Mouse (Mus musculus) c-Kit-negative CD71-positive TER-119-positive erythroid progenitor cells, embryonic 14.5 days (primary cell): ENCODE results near the gene Jmjd1c.

ENCODE experiments used
- DNase-seq: peaks from one replicate; pipeline ENCODE4 v3.0.0-alpha.2; 2013; ENCODE audit warnings: low read depth, low spot score

Jmjd1c gene

GRCm38 (mm10) chr10:67126859-67127758, 31.2 kb downstream of the Jmjd1c start:
- no peak for DNase-seq

DNA sequence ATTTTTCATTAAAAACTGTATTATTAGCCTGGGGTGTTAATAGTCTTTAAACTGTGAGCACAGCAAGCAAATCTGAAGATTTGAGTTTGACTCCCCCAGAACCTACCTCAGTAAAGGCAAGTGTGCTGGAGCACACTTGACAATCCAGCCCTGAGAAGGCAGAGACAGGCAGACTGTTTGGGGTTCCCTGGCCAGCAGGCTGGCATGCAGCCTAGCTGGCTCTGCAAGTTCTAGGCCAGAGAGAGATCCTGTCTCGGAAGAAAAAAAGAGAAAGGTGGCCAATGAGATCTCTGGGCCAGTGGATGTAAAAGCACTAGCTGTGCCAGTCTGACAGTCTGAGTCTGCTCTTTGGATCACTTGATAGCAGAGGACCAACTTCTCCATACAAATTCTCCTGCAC, 33.6 kb downstream of the Jmjd1c start:
- no peak for DNase-seq

GRCm38 (mm10) chr10:67131709-67132108, 35.8 kb downstream of the Jmjd1c start:
- DNase-seq, result no peak

DNA sequence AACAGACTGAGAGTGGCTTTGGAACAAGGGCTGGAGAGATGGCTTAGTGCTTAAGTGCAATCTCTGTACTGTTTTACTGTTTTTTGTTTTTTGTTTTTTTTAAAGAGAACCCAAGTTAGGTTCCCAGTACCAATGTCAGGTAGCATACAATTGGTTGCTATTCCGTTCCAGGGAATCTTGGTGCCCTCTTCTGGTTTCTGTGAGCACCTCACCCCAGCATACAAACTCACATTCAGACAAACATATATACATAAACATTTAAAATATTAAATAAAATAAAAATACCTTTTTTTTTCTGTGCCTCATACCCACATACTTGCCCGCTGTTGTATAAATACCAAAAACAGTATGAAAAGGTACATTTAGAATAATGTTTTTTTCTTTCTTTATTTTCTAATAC, 38.4 kb downstream of the Jmjd1c start:
- no peak for DNase-seq

- DNase-seq, result no peak
Observed at GRCm38 (mm10) chr10:67137437-67137836, 41.5 kb downstream of the Jmjd1c start.

- no peak for DNase-seq
Observed at GRCm38 (mm10) chr10:67143661-67144060, 47.7 kb downstream of the Jmjd1c start.

DNA sequence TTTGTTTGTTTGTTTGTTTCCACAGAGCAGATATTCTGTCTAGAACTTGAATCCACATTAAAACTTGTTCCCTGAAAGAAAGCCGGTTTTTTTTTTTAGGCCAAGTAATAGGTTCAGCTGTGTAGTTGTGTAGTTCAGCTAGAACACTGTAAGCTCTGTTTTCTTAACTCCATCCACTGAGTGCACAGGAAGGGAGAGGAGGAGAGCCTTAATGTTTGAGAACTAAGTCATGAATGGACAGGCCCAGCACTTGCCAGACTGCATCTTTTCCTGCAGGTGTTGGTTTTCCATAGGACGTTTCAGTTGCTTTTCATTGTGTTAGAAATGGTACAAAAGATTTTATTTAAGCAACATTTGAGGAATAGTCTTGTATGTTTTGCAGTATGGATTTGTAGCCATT, 48.3 kb downstream of the Jmjd1c start:
- no peak for DNase-seq

- DNase-seq, result no peak
Observed at GRCm38 (mm10) chr10:67145623-67146022, 49.7 kb downstream of the Jmjd1c start.

DNA sequence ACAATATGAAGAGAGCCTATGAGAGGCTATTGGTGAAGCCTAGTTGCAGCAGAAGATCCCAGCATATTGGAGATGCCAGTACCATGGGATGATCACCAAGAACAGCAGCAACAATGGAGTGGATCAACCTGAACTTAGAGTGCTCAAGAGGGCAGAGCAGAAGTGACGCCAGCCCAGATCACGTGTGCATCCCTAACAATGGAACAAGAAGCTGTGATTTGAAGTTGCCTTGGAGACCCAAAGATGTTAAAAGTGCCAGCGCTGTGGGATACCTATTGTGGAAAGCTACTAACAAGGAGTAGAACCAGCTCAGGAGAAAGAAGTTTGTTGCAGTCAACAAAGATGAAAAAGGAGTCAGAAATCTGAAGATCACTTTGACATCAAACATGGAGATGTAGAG, 55.8 kb downstream of the Jmjd1c start:
- no peak for DNase-seq

DNA sequence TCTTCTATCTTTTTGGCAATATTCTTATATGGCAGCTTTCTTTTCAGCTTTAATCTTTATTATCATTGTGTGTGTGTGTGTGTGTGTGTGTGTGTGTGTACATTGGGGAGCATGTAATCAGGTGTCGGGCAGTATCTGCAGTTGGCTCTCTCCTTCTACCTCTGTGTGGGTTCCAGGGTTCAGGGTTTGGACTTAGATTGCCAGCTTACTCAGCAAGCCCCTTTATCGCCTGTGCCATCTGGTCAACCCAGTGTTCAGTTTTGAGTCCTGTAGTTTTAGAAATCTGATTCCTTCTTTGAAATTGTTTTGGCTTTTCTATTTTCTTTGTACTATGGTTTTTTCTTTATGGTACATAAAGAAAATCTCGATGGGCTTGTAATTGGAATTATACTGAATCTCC, 58.7 kb downstream of the Jmjd1c start:
- DNase-seq, result no peak

- no peak for DNase-seq
Observed at GRCm38 (mm10) chr10:67174049-67174448, 78.1 kb downstream of the Jmjd1c start.

- no peak for DNase-seq
Observed at GRCm38 (mm10) chr10:67176031-67176430, 80.1 kb downstream of the Jmjd1c start.

DNA sequence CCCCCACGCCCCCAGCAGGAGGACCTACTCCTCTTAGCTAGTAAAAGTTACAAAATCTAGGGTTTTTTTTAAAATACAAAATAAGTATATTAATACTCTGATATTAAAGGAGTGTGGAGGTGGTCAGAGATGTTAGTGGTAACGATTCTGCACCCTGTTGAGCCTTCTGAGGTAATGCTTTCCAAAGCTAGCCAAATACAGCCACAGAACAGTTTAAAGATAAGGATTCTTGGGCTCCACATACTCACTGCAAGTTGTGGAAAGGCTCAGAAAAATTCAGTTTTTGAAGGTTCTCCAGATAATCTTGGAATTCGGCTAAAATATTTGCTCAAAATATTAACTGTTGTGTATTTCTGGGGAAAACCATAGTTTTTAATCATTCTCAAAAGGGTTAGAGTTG, 81.0 kb downstream of the Jmjd1c start:
- DNase-seq, result no peak

GRCm38 (mm10) chr10:67177410-67177809, 81.5 kb downstream of the Jmjd1c start:
- no peak for DNase-seq

- no peak for DNase-seq
Observed at GRCm38 (mm10) chr10:67180021-67180420, 84.1 kb downstream of the Jmjd1c start.

- DNase-seq, result no peak
Observed at GRCm38 (mm10) chr10:67180799-67181198, 84.9 kb downstream of the Jmjd1c start.

DNA sequence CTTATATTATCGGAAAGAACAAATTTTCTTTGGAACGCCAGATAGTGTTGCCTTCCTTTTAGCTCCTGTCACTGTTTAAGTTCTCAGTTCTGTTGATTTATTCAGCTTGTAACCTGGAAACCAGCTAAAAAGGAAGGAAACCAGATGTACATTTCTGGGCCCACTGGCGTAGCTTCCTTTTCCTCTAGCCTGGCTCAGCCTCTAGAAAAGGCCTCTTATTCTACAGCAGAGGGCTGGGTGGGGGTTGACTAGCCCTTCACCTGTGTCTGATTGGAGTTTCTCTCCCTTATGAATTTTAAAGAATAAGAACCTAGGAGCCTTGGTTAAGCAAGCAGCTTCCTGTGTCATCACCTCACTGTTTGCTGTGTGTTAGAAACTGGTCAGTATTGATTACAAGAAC, 86.7 kb downstream of the Jmjd1c start:
- no peak for DNase-seq

- DNase-seq, result no peak
Observed at GRCm38 (mm10) chr10:67183086-67183485, 87.2 kb downstream of the Jmjd1c start.

- DNase-seq, result no peak
Observed at GRCm38 (mm10) chr10:67184441-67185070, 88.6 kb downstream of the Jmjd1c start.

- peak; percentile 60 for DNase-seq
Observed at GRCm38 (mm10) chr10:67185491-67186081, 89.7 kb downstream of the Jmjd1c start.

DNA sequence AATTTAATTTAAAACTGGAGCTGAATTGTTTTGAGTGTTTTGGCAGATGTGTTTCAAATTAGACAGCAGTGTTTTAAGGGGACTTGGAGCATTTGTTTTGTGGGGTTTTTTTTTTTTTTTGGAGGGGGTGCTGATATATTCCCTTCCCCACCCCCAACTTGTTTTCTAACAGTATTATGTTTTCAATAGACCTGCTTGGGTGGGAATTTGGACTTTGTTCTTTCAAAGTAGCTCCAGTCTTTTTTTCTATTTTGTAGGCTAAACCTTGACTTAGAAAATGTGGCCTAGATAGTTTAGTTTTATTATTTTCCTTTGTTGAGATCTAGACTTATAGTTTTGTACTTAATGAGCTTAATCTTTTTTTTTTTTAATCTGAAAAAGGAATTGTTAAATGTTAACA, 90.6 kb downstream of the Jmjd1c start:
- DNase-seq, result peak; percentile 13

GRCm38 (mm10) chr10:67187001-67187453, 91.1 kb downstream of the Jmjd1c start:
- DNase-seq, result peak; percentile 20

DNA sequence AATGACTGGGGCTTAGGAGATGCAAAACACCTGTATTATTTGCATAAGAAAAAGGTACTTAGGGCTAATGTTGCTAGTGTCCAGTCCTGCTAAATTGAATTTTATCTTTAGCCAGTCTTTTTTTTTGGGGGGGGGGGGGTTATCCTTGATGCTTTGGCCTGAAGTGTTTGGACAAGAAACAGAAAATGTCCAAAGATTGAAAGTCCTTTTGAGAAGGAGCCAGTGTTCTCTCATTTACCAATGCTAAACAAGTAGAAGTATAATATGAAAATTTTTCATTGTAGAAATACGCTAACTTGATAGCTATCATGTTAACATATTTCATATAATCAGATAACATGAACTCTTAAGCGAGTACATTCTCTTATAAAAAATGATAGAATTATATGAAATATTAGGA, 92.0 kb downstream of the Jmjd1c start:
- DNase-seq, result no peak
